Mouse (Mus musculus) Muller cell, postnatal 12 days (primary cell): ENCODE measurements around the gene Klhl42.

Experiments used
- DNase-seq: peaks from one replicate; pipeline ENCODE4 v3.0.0-alpha.2; 2015; ENCODE audit errors: inconsistent ontology term

The Klhl42 gene

DNA sequence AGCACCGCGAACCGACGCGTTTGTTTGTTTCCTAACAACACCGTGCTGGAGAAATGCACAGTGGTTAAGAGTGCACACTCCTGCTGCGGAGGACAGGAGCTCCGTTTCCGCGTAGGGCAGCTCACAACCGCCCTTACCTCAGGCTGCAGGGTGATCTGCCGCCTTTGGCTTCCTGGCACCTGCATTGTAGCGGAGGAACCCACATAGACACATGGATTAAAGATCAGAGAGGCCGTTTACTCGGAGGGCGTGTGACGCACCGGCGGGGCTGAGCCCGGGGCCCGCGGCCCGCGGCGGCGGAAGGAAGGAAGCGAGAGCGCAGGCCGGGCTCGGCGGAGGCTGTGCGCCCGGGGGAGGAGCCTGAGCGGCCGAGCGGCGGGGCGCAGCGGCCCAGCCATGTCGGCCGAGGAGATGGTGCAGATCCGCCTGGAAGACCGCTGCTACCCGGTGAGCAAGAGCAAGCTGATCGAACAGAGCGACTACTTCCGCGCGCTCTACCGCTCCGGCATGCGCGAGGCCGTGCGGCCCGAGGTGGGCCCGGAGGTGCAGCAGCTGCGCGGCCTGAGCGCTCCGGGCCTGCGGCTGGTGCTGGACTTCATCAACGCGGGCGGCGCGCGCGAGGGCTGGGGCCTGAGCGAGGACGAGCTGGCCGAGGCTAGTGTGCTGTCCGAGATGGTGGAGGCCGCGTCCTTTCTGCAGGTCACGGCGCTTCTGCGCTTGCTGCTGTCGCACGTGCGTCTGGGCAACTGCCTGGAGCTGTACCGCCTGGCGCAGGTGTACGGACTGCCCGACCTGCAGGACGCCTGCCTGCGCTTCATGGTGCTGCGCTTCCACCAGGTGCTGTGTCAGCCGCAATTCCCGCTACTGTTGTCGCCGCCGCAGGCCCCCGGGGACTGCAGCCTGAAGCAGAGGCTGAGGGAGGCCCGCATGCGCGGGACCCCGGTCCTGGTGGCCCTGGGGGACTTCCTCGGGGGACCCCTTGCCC is at the start of gene Klhl42:
Klhl42 (plus strand) TSS at position 244 of the 985 bp plus-strand sequence.
- peak; percentile 86 for DNase-seq

DNA sequence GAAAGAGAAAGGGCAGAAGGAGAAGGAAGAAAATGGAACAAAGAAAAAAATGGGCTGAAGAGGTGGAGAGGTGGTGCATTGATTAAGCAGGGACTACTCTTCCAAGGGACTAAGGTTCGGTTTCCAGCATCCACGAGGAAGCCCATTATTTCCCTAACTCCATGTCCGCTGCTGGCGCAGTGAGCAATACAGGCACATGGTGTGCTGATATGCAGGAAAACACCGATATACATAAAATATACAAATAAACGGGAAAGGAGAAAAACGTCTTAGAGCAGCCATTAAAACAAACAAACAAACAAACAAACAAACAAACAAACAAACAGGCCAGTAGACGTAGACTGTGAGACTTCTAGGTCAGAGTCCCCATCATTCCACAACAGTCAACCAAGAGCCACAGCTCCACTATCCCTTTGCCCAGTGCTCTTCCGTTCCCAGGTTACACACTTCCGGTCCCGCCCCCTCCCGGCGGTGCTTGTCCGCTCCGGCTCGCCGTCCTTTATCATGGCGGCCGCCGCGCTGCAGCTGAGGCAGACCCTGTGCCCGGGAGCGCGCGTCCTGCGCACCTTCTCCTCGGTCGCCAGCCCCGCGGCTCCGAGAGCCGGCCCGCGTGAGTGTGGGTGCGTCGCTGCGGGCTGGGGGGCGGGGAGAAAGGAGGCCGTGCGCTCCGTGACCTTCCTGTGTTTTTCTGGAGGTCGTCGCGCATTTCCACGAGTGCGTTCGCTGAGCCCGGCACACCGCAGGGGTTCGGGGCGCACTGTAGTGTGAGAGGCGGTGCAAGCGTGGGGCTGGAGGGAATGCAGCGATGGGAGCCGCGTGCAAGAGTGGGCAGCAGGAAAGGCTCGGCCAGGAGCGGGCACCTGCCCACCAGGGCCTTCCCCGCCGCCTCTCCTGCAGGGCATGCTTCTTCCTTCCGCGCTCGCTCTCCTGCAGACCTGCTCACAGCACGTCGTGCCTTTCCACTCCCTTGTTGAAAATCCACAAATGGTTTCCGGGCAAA is 48.6 kb upstream of the Klhl42 start, which contains the start of gene Mrps35:
Mrps35 (plus strand) TSS at position 474 of the 1,000 bp plus-strand sequence.
- peak; percentile 93 for DNase-seq

GRCm38 (mm10) chr6:147043633-147044032 is 47.5 kb upstream of the Klhl42 start:
- no peak for DNase-seq

DNA sequence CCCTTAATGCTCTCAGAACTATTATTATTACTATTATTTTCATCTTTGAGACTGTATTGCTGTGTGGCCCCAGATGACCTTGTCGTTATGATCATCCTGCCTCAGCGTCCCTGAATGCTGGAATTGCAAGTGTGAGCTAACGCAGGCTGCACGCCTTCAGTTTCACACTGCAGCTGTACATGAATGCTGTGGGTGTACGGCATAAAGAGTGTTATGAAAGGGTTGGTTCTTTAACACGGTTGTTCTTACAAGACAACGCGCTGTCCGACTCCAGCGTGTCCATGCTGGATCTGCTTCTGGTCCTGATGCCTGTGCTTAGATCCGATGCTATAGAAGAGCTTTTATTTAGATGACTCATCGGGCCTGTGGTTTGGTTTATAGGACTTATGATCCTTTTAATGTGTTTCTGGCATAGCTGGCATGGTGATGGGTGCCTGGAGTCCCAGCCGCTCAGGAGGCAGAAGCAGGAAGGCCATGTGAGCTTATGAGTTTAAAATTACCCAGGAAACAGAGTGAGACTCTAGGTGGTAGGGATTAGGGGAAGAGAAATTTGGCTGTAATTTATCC is 41.9 kb upstream of the Klhl42 start:
- DNase-seq = no peak

- no peak for DNase-seq
These were observed 39.5 kb upstream of the Klhl42 start for GRCm38 (mm10) chr6:147051666-147052065.

DNA sequence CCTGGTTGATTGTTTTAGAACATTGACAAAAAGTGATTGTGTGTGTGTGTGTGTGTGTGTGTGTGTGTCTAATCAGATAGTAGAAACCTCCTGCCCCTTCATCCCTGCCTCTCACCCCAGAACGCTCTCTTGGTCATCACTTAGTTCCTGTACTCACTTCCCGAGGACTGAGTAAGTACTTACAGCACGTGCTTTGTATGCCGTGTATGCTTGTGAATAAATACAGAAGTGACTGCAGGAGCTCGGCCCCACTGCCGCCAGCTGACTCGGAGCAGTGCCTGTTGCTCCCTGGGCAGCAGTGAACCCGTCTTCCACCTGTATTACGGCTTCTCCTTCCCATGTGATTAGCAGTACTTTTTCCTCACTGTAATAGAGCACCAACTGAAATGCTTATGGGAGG is 38.7 kb upstream of the Klhl42 start:
- DNase-seq = no peak

- DNase-seq = no peak
These were observed 37.2 kb upstream of the Klhl42 start for GRCm38 (mm10) chr6:147053785-147054646.

DNA sequence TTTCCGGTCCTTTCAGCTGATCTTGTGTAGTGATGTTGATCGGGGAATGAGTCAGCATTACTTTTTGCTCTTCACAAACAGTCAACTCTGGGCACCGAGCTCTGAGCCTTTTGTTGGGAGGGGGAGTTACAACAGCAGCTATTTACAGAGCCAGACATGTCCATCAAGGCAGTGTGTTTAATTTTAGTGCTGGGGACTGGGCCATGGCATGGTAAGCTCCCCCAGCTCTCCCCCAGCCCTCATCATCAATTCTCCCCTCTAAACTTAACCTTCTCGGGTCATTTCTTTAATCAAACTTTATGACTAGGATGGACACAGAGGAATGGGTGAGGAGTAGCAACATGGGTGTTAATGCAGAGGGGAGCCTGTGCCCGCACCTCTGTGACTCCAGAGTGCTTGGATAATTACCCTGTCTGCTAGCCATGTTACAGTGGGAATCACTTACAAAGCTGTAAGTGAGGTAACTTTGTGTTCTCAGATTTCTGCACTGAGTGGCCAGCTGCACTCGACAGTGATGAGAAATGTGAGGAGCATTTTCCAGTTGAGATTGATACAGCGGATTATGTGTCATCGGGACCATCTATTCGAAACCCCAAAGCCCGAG is 35.7 kb upstream of the Klhl42 start:
- no peak for DNase-seq

- no peak for DNase-seq
These were observed 31.9 kb upstream of the Klhl42 start for GRCm38 (mm10) chr6:147059326-147059725.

GRCm38 (mm10) chr6:147061630-147062029 is 29.5 kb upstream of the Klhl42 start:
- DNase-seq = no peak

DNA sequence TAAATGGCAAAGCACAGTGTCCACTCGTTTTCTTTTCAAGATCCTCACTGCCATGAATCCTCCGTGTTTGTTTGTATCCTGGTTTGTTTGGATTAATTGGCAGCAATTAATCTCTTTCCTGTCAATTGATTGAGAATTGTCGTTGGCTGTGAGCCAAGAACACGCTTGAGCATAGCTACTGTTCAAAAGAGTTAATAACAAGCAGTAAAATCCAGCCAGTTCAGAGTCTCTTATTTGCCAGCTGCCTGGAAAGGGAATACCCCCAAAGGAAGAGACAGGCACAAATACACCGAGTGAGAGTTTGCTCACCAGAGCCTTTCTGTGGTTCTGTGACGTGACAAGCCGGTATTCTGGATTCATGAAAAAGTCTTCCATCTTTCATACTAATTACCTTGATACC is 29.1 kb upstream of the Klhl42 start:
- DNase-seq = no peak

- DNase-seq = no peak
These were observed 28.5 kb upstream of the Klhl42 start for GRCm38 (mm10) chr6:147062694-147063093.

DNA sequence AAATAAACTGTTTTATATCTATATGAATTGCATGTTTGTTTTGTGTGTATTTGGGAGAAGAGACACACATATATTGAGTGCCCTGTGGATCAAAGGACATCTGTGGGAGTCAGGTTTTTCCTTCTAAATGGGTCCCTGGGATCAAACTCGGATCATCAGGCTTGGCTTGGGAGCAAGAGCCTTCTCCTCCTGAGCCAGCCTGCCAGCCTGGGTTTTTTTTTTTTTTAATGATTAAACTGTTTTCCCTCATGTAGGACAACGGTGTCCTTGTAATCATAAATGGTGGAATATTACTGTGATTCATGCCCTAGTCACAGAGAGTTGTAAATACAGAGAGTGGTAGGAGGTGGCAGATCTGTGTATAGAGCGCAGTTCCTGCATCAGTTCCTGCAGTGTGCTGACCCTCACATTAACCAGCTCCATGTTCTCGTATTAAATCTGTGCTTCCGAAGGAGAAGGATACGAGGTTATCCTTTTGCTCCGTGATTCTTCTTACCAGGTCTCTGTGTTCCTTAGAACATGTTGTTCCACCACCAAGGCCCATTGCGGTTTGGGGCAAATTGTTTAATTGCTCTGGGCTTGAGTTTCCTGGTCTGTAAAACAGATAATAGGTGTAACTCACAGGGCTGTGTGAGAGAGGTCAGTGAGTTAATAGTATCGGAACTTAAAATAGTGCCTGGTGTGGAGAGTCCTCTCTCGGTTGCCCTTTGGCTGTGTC is 26.8 kb upstream of the Klhl42 start:
- DNase-seq = no peak

GRCm38 (mm10) chr6:147064944-147065261 is 26.3 kb upstream of the Klhl42 start:
- no peak for DNase-seq

GRCm38 (mm10) chr6:147075808-147076387 is 15.3 kb upstream of the Klhl42 start:
- no peak for DNase-seq

DNA sequence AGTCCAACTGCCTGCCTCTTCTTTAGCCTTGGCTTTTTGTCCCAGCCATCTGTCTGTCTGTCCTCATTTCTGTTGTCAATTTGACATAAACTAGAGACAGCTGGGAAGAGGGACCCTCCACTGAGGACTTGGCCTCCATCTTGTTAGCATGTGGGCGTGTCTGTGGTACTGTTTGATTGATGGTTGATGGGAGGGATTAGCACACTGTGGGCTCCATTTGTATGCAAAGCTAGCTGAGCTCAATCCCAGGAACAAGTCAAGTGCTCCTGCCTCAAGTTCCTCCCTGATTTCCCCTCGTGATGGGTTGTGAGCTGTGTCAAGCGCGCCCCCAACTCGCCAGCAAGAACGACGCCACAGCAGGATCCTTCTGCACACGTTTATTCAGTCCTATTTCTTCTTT is 14.3 kb upstream of the Klhl42 start:
- DNase-seq = no peak

DNA sequence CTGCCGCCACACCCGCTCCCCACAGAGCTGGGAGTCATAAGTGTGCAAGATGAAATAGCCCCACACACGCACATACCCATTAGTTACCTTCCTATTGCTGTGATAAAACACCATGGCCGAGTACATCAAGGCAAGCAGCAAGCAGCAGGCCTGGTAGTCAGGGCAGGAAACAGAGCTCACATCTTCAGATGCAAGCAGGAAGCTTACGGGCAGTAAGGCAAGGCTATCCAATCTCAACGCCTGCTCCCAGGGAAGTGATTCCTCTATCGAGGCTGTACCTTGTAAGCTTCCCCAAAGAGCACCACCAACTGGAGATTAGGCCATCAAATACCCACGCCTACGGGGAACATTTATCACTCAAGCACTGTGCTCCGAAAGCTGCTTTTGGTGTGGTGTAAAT is 11.3 kb upstream of the Klhl42 start:
- no peak for DNase-seq

DNA sequence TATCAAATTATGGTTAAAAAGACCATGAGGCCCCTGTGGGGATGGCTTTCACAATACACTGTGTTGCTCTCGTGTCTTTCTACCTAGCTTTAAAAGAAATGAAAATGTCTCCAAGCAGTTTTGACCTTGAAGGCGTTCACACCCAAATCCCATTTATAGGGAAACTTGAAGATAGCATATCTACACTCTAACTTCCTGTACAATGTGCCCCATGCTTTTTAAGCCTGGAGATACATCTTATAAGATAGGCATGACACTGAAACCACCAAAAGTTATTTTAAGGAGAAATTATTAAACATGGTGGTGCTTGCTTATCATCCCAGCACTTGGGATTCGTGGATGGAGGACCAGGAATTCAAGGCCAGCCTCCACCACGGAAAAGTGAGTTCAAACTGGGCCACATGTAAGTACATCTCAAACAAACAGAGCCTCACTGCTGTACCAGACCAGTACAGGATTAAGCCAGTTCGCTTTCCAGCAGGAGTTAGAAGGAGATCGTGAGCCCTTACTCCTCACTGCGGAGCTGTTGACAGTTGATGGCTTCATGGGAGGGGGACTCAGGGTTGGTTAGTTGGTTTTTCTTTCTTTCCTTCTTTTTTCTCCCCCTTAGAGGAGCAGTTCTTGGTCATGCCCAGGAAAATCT is 5.7 kb upstream of the Klhl42 start:
- DNase-seq = no peak
